Mouse (Mus musculus): ENCODE data around the gene Srek1.

The Srek1 gene

GRCm38 (mm10) chr13:103735330-103736007 is 38.9 kb downstream of the Srek1 start:
- in situ Hi-C loops (cut with MboI; ENCODE audit: low sequenced_read_pairs) = no loop called here

- in situ Hi-C loops (cut with MboI; ENCODE audit: low sequenced_read_pairs) = no loop called here
Measured at GRCm38 (mm10) chr13:103726872-103727271, 47.5 kb downstream of the Srek1 start.

GRCm38 (mm10) chr13:103711406-103712025 is 62.9 kb downstream of the Srek1 start:
- in situ Hi-C loops (cut with MboI; ENCODE audit: low sequenced_read_pairs) = no loop called here

- in situ Hi-C loops (cut with MboI; ENCODE audit: low sequenced_read_pairs) = no loop called here
Measured at GRCm38 (mm10) chr13:103710359-103710781, 64.0 kb downstream of the Srek1 start.

- in situ Hi-C loops (cut with MboI; ENCODE audit: low sequenced_read_pairs) = no loop called here
Measured at GRCm38 (mm10) chr13:103705436-103705978, 68.9 kb downstream of the Srek1 start.

- in situ Hi-C loops (cut with MboI; ENCODE audit: low sequenced_read_pairs) = no loop called here
Measured at GRCm38 (mm10) chr13:103703833-103704232, 70.6 kb downstream of the Srek1 start.

- in situ Hi-C loops (cut with MboI; ENCODE audit: low sequenced_read_pairs) = no loop called here
Measured at GRCm38 (mm10) chr13:103703386-103703785, 71.0 kb downstream of the Srek1 start.

- in situ Hi-C loops (cut with MboI; ENCODE audit: low sequenced_read_pairs) = no loop called here
Measured at GRCm38 (mm10) chr13:103702266-103702665, 72.1 kb downstream of the Srek1 start.

- in situ Hi-C loops (cut with MboI; ENCODE audit: low sequenced_read_pairs) = no loop called here
Measured at GRCm38 (mm10) chr13:103700752-103701151, 73.7 kb downstream of the Srek1 start.

GRCm38 (mm10) chr13:103697993-103698392 is 76.4 kb downstream of the Srek1 start:
- in situ Hi-C loops (cut with MboI; ENCODE audit: low sequenced_read_pairs) = no loop called here

- in situ Hi-C loops (cut with MboI; ENCODE audit: low sequenced_read_pairs) = no loop called here
Measured at GRCm38 (mm10) chr13:103696164-103696563, 78.2 kb downstream of the Srek1 start.

GRCm38 (mm10) chr13:103695456-103695855 is 79.0 kb downstream of the Srek1 start:
- in situ Hi-C loops (cut with MboI; ENCODE audit: low sequenced_read_pairs) = no loop called here

Measured in CH12F3 (cell line).